Mouse (Mus musculus) left cerebral cortex, postnatal 4 days (tissue): Measurements from ENCODE around the gene Rbm5. TPM values are rescaled to one million over a fixed set of nuclear protein-coding genes. Genes with fewer than 3 reads are reported as not detected.

Experiments used
- DNase-seq: peaks from one replicate; pipeline ENCODE4 v3.0.0-alpha.2; 2022
- intact Hi-C: fragments of 180-260 bp; cut with DNase I; formaldehyde crosslinking; loops from one replicate; pipeline ENCODE4 v1.15.1; 2025
- total RNA-seq, 2 experiments: library from RNA; stranded (reverse); gene quantifications; 2 replicates each; pipeline ENCODE4 v1.2.3; 2021

The Rbm5 gene
- total RNA-seq, 2 experiments from 2014 or later = 194 to 195 TPM

- no peak for DNase-seq
- intact Hi-C loops = no loop called here
Observed at GRCm38 (mm10) chr9:107703337-107704122, 67.3 kb downstream of the Rbm5 start.

- intact Hi-C loops = no loop called here
- DNase-seq = peak; percentile 75
Observed at GRCm38 (mm10) chr9:107702606-107703185, 68.1 kb downstream of the Rbm5 start.

GRCm38 (mm10) chr9:107701594-107701993, 69.2 kb downstream of the Rbm5 start:
- peak; percentile 96 for DNase-seq
- intact Hi-C loops = no loop called here

GRCm38 (mm10) chr9:107700114-107700571, 70.7 kb downstream of the Rbm5 start:
- DNase-seq = no peak
- intact Hi-C loops = no loop called here

- intact Hi-C loops = loop anchor here (5.0 kb wide), 1 partner anchor 38 kb away; no protein-coding TSS in a partner anchor
- no peak for DNase-seq
Observed at GRCm38 (mm10) chr9:107699376-107699980, 71.3 kb downstream of the Rbm5 start.

GRCm38 (mm10) chr9:107698611-107699190, 72.1 kb downstream of the Rbm5 start:
- intact Hi-C loops = loop anchor here (5.0 kb wide), 1 partner anchor 39 kb away; no protein-coding TSS in a partner anchor
- DNase-seq = no peak

GRCm38 (mm10) chr9:107697811-107698521, 72.8 kb downstream of the Rbm5 start:
- DNase-seq = no peak
- intact Hi-C loops = loop anchor here (5.0 kb wide), 1 partner anchor 39 kb away; no protein-coding TSS in a partner anchor

GRCm38 (mm10) chr9:107696845-107697610, 73.8 kb downstream of the Rbm5 start:
- no peak for DNase-seq
- intact Hi-C loops = loop anchor here (5.0 kb wide), 1 partner anchor 40 kb away; no protein-coding TSS in a partner anchor

GRCm38 (mm10) chr9:107696106-107696479, 74.7 kb downstream of the Rbm5 start:
- intact Hi-C loops = loop anchor here (5.0 kb wide), 1 partner anchor 41 kb away; no protein-coding TSS in a partner anchor
- no peak for DNase-seq

- intact Hi-C loops = loop anchor here (5.0 kb wide), 1 partner anchor 42 kb away; no protein-coding TSS in a partner anchor
- no peak for DNase-seq
Observed at GRCm38 (mm10) chr9:107695441-107696105, 75.2 kb downstream of the Rbm5 start.

GRCm38 (mm10) chr9:107694627-107695026, 76.2 kb downstream of the Rbm5 start:
- intact Hi-C loops = loop anchor here (5.0 kb wide), 1 partner anchor 43 kb away; no protein-coding TSS in a partner anchor
- no peak for DNase-seq

- intact Hi-C loops = no loop called here
- no peak for DNase-seq
Observed at GRCm38 (mm10) chr9:107693433-107693987, 77.3 kb downstream of the Rbm5 start.

- intact Hi-C loops = no loop called here
- no peak for DNase-seq
Observed at GRCm38 (mm10) chr9:107692785-107693184, 78.0 kb downstream of the Rbm5 start.

- intact Hi-C loops = no loop called here
- DNase-seq = no peak
Observed at GRCm38 (mm10) chr9:107690391-107690790, 80.4 kb downstream of the Rbm5 start.

Other genes starting within 250 kb of the Rbm5 start
- gene Tmem115, start 237.1 kb downstream of the Rbm5 start, total RNA-seq = 10 to 100 TPM; 29.4 to 30.4 TPM
- gene Cyb561d2, start 228.8 kb downstream of the Rbm5 start, total RNA-seq = 10 to 100 TPM; 25.6 to 28.4 TPM
- gene Nprl2, start 228.8 kb downstream of the Rbm5 start, total RNA-seq = 10 to 100 TPM; 35.2 to 38.5 TPM
- gene Zmynd10, start 223.7 kb downstream of the Rbm5 start, total RNA-seq = 1 to 10 TPM; 3.9 to 4.7 TPM
- gene Rassf1, start 219.4 kb downstream of the Rbm5 start, total RNA-seq = 10 to 100 TPM; 24.9 to 25.4 TPM
- 10 to 100 TPM; 65.4 to 66.9 TPM for gene Tusc2, start 207.7 kb downstream of the Rbm5 start, total RNA-seq
- 10 to 100 TPM; 20.8 to 28.4 TPM for gene Hyal2, start 203.1 kb downstream of the Rbm5 start, total RNA-seq
- gene Hyal1, start 194.1 kb downstream of the Rbm5 start, total RNA-seq = 1 to 10 TPM; 3.8 to 4.1 TPM
- 10 to 100 TPM; 11.9 to 13.0 TPM for gene Naa80, start 192.1 kb downstream of the Rbm5 start, total RNA-seq
- 1 to 10 TPM; 1.5 to 2.1 TPM for gene Hyal3, start 190.2 kb downstream of the Rbm5 start, total RNA-seq
- 10 to 100 TPM; 12.5 to 14.5 TPM for gene Ifrd2, start 183.4 kb downstream of the Rbm5 start, total RNA-seq
- 1 to 10 TPM; 3.9 to 5.6 TPM for gene Sema3b, start 161.8 kb downstream of the Rbm5 start, total RNA-seq
- 100 to 1,000 TPM; 302 to 303 TPM for gene Gnai2, start 135.6 kb downstream of the Rbm5 start, total RNA-seq
- 10 to 100 TPM; 65.0 to 68.4 TPM for gene Slc38a3, start 101.5 kb downstream of the Rbm5 start, total RNA-seq
- 1 to 10 TPM in 1 of 2 experiments, under 1 TPM in 1; 0.30 to 1.1 TPM for gene Gnat1, start 91.3 kb downstream of the Rbm5 start, total RNA-seq
- 10 to 100 TPM; 44.6 to 52.6 TPM for gene Sema3f, start 60.5 kb downstream of the Rbm5 start, total RNA-seq
- gene Rbm6, start 102.2 kb upstream of the Rbm5 start, total RNA-seq = 10 to 100 TPM; 73.4 to 79.0 TPM
- gene Mon1a, start 117.2 kb upstream of the Rbm5 start, total RNA-seq = 10 to 100 TPM; 15.2 to 16.1 TPM
- 1 to 10 TPM; 2.2 to 3.6 TPM for gene Mst1r, start 135.9 kb upstream of the Rbm5 start, total RNA-seq
- not detected for gene Actl11, start 157.5 kb upstream of the Rbm5 start, total RNA-seq
- 100 to 1,000 TPM; 333 to 354 TPM for gene Camkv, start 164.7 kb upstream of the Rbm5 start, total RNA-seq
- gene Traip, start 179.1 kb upstream of the Rbm5 start, total RNA-seq = 10 to 100 TPM; 21.2 to 21.3 TPM
- gene Uba7, start 204.5 kb upstream of the Rbm5 start, total RNA-seq = 1 to 10 TPM; 2.1 to 3.5 TPM
- gene Gm20661, start 212.1 kb upstream of the Rbm5 start, total RNA-seq = 1 to 10 TPM in 1 of 2 experiments, under 1 TPM in 1; 0.44 to 1.3 TPM
- 10 to 100 TPM in 1 of 2 experiments, 1 to 10 TPM in 1; 9.4 to 10.4 TPM for gene Inka1, start 214.9 kb upstream of the Rbm5 start, total RNA-seq
- gene Cdhr4, start 221.5 kb upstream of the Rbm5 start, total RNA-seq = 1 to 10 TPM; 1.0 to 2.3 TPM
- 1 to 10 TPM; 1.3 to 2.5 TPM for gene Gm20662, start 225.4 kb upstream of the Rbm5 start, total RNA-seq
- gene Ip6k1, start 231.5 kb upstream of the Rbm5 start, total RNA-seq = 100 to 1,000 TPM; 153 to 160 TPM